Comparison of ENCODE assay signal across 7 mouse cellular contexts in the genomic region with DNA sequence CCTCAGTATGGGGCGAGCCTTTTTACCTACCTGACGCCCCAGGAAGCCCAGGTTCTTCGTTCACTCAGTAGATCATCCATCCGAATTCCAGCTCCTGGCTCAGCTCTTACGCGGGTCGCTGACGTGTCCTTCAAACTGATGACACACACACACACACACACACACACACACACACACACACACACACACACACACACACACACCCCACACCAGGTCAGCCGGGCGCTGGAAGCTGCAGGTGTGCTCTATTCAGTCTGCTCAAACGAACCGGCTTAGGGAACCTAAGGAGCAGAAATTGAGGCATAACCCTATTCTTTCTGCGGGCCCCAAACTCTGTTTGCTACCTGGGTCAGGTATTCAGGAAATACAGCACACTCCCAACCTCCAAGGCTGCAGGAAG. TPM values are rescaled to one million over a fixed set of nuclear protein-coding genes. Genes with fewer than 3 reads are reported as not detected.
DNase-seq lines count a peak whose midpoint lies in the region; ATAC-seq and TF ChIP-seq lines count a peak whose summit lies in the region.

No protein-coding gene starts in this region.

- no peak overlapping the region for H3K27ac ChIP-seq in embryonic fibroblast, embryonic 13.5 days (ENCODE audit: insufficient read depth, low read length)
- 0 out of 2 replicates have a peak overlapping the region, but pooled peaks have one; percentile 60 for H3K27ac ChIP-seq in intestine, postnatal 0 days (ENCODE audit: low read depth, low read length)
- H3K27ac ChIP-seq in neural tube, embryonic 15.5 days (replicated peaks): peak overlapping the region; percentile 84

- no peaks in the 10 kb centered on the region for H3K36me3 ChIP-seq in intestine, postnatal 0 days (ENCODE audit: control insufficient read depth, insufficient read depth)
- 0 out of 2 replicates have a peak, but pooled peaks cover 4% of the 10 kb centered on the region for H3K36me3 ChIP-seq in neural tube, embryonic 15.5 days

- no peak for DNase-seq in lung, adult 2 months
- DNase-seq in lung, adult 18-20 months: no peak
- DNase-seq in embryo, embryonic 10 days (ENCODE audit: low spot score): no peak
- DNase-seq in right cerebral cortex, adult 18-20 months: no peak

- H3K9me3 ChIP-seq in intestine, postnatal 0 days (ENCODE audit: control insufficient read depth): no peaks in the 10 kb centered on the region
- no peaks in the 10 kb centered on the region for H3K9me3 ChIP-seq in neural tube, embryonic 15.5 days (replicated peaks)

- 3% methylated on average over 13 of the region's 13 CpGs for WGBS in lung, adult 2 months
- WGBS in intestine, postnatal 0 days: under 1% methylated on average over 13 of the region's 13 CpGs
- under 1% methylated on average over 13 of the region's 13 CpGs for WGBS in neural tube, embryonic 15.5 days

- H3K4me2 ChIP-seq in intestine, postnatal 0 days (replicated peaks; ENCODE audit: low read depth): peak overlapping the region; percentile 98
- peak overlapping the region; percentile 71 for H3K4me2 ChIP-seq in neural tube, embryonic 15.5 days

- TF ChIP-seq CTCF in lung, adult 2 months (IDR thresholded peaks at IDR 0.05; ENCODE audit: insufficient read depth, low read length): no peak
- TF ChIP-seq CTCF in embryonic fibroblast, embryonic 13.5 days (IDR thresholded peaks at IDR 0.05; ENCODE audit: borderline replicate concordance, insufficient read depth, low read length): no peak
- TF ChIP-seq CTCF in intestine, postnatal 0 days (IDR thresholded peaks at IDR 0.05; ENCODE audit: low read depth): no peak

- ATAC-seq in intestine, postnatal 0 days: no peak; the same call in 1 of the 2 replicates
- ATAC-seq in neural tube, embryonic 15.5 days (ENCODE audit: low FRiP score): no peak

- peak overlapping the region; percentile 62; the same call in 1 of the 2 replicates for H3K9ac ChIP-seq in intestine, postnatal 0 days (ENCODE audit: low read depth, low read length)
- peak overlapping the region; percentile 73 for H3K9ac ChIP-seq in neural tube, embryonic 15.5 days (replicated peaks)

- no peaks in the 10 kb centered on the region for H3K27me3 ChIP-seq in intestine, postnatal 0 days (replicated peaks; ENCODE audit: control insufficient read depth, insufficient read depth, low read length)
- no peaks in the 10 kb centered on the region for H3K27me3 ChIP-seq in neural tube, embryonic 15.5 days (replicated peaks)

- H3K4me1 ChIP-seq in lung, adult 2 months (ENCODE audit: control insufficient read depth, insufficient read depth, low read length): 0 out of 2 replicates have a peak, but pooled peaks cover 2% of the 10 kb centered on the region
- no peaks in the 10 kb centered on the region for H3K4me1 ChIP-seq in embryonic fibroblast, embryonic 13.5 days (ENCODE audit: control insufficient read depth, insufficient read depth, low read length)
- peaks cover 9% of the 10 kb centered on the region; the same call in 1 of the 2 replicates for H3K4me1 ChIP-seq in intestine, postnatal 0 days (replicated peaks; ENCODE audit: control insufficient read depth, insufficient read depth, low read length)
- peaks cover 34% of the 10 kb centered on the region for H3K4me1 ChIP-seq in neural tube, embryonic 15.5 days

- no peak for TF ChIP-seq POLR2A in lung, adult 2 months (IDR thresholded peaks at IDR 0.05; ENCODE audit: borderline replicate concordance, extremely low read depth, low read depth, low read length)
- TF ChIP-seq POLR2A in embryonic fibroblast, embryonic 13.5 days (IDR thresholded peaks at IDR 0.05; ENCODE audit: low read depth, low read length): no peak

- peak overlapping the region; percentile 50 for H3K4me3 ChIP-seq in lung, adult 2 months (replicated peaks; ENCODE audit: extremely low read depth, low read depth, low read length)
- peak overlapping the region; percentile 57 for H3K4me3 ChIP-seq in embryonic fibroblast, embryonic 13.5 days (ENCODE audit: insufficient read depth, low read length)
- H3K4me3 ChIP-seq in intestine, postnatal 0 days (ENCODE audit: low read depth, low read length): peak overlapping the region; percentile 72
- peak overlapping the region; percentile 91 for H3K4me3 ChIP-seq in neural tube, embryonic 15.5 days (replicated peaks)

RNA-seq across cellular contexts. Expression of a gene that starts 0.3 kb away (rescaled TPM):
- 6.8 TPM in 2 replicates for polyA plus RNA-seq in lung, adult 2 months (2012; rRNA removed)
- polyA plus RNA-seq in embryonic fibroblast, embryonic 13.5 days (2011; ENCODE audit: insufficient read length, low read depth, missing spikeins): 2.0 and 2.1 TPM in 2 replicates
- polyA plus RNA-seq in intestine, postnatal 0 days (2015; fragmentation: Nextera tagmentation; extraction: Ambion mirVana): 3.2 and 3.9 TPM in 2 replicates
- polyA plus RNA-seq in neural tube, embryonic 15.5 days (2015; fragmentation: Nextera tagmentation; extraction: Ambion mirVana): 27.2 and 33.6 TPM in 2 replicates

RNA-seq across cellular contexts. Expression of a gene that starts 43.3 kb away (rescaled TPM):
- 6.5 and 8.8 TPM in 2 replicates for polyA plus RNA-seq in lung, adult 2 months (2012; rRNA removed)
- 3.9 and 6.1 TPM in 2 replicates for polyA plus RNA-seq in embryonic fibroblast, embryonic 13.5 days (2011; ENCODE audit: insufficient read length, low read depth, missing spikeins)
- polyA plus RNA-seq in intestine, postnatal 0 days (2015; fragmentation: Nextera tagmentation; extraction: Ambion mirVana): 1.3 and 1.5 TPM in 2 replicates
- polyA plus RNA-seq in neural tube, embryonic 15.5 days (2015; fragmentation: Nextera tagmentation; extraction: Ambion mirVana): 20.0 and 21.3 TPM in 2 replicates
